Mouse (Mus musculus): Measurements from ENCODE around the gene Cd72.
A peak's percentile ranks its signal among the peaks of the same experiment; 100 is the strongest.
"Not testable (repeated sequence)": the region's sequence is repeated elsewhere in the genome, so short reads cannot be mapped to it uniquely, and the experiment has no call there.

Cd72 gene

DNA sequence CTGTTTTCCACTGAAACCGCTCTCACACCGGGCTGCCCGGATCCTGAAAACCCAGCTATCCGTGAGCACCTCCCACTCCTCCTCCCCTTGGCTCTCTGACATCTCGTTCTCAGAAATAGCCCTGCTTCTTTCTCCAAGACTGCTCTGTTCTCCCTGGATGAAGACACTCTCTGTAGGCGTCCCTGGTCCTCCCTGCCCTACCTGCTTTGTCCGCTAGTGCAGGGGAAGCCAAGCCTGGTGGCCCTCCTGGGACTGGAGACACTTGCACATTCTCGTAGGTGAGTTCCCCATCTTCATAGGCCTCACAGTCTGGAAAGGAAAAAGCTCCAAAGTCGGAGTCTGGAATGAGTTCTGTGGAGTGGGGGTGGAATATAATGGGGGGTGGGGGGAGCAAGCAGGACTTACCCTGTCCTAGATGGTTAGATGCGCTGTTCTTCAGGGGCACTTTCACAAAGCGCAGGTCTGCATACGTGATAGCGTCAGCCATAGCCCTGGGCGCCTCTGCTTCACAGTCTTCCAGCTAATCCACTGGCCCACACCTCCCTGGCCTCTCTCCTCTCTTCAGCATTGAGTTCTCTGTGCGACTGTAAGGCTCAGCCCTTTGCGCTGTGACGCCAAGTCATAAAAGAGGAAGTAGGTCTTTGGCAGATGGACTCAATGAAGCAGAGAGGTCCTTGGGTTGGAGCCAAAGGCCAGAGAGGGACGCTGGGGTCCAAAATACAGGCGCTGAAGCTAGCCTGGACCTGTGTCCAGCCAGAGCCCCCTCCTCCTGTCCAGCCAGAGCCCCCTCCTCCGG lies at the start of gene Cd72:
Gene Cd72 (minus strand): TSS at position 588 of the 796 bp plus-strand sequence.
- peak; percentile 36 for DNase-seq (ENCODE audit: low read depth, low spot score)

DNA sequence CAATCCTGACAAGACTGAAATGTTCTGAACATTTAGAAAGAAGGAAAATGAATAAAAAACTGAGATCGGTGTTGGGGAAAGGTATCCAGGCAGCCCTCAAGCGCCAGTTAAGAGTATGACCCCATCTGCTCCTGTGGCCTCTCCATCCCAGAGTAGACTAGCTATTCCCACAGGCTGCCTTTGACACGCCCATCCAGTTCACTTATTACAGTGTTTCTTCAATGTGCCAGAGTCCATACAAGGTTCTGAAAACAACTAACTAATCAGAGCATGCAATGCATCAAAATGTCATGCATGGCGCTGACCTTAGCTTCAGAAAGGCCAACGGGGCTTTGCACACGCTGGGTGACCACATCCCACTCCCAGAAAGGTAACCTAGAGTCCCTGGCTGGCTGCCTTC lies 49.1 kb upstream of the Cd72 start:
- no peak for DNase-seq (ENCODE audit: low read depth, low spot score)

DNA sequence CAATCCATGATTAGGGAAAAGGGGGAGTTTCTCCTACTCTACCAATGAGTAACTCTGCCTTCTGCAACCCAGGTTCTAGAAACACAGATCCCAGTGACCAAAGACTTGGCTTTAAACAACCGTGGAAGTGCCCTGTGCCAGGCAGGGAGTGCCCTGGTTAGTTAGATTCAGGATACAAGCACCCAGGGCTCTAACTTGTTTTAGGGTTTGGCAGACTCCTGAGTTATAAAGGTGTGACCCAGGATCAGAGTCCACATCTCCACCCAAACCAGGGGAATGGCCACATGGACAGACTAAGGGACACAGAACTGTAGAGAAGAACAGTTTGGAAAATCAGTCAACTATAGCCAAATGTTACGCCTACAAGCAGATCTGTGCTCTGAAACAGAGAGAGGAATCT lies 48.6 kb upstream of the Cd72 start:
- DNase-seq (ENCODE audit: low read depth, low spot score) = no peak

DNA sequence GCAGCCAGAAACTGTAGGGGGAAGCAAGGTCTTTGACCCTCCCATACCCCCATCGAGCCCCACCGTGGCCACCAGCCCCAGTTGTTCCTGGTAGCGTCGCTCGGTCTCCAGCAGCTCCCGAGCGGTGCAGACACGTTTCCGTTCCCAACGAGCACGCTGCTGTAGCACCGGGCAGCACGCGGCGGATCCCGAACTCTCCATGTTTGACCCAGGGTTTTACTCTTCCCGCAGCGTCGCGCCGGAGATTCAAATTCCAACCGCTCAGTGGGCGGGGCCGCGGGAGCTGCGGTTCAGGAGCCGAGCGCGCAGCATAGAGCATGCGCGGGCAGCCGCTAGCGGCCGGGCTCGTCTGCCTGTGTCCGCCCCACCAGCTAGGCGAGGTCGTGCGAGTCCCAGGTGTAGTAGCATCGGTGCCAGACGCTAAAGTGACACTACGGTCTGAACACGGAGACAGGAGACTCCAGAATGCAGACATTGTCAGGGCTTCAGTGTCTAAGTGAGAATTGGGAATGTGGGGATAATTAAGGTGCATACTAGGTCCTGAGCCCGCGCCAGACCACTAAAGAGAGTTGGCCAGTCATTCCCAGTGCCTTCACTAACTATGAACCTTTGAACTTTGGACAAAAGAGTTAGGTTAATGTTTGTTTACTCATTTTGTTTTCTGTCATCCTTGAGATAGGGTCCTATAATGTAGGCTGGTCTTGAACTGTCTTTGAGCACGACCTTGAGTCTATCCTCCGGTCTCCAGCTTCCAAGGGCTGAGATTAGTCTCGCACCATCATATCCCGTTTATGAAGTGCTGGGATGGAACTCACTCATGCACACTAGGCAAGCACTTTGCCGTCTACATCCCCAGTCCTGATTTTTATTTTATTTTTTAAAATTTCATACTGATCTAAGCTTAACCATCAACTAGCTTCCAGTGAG lies 45.2 kb upstream of the Cd72 start, which contains the start of gene Arhgef39:
Gene Arhgef39 (minus strand): TSS at position 289 of the 927 bp plus-strand sequence.
- DNase-seq (ENCODE audit: low read depth, low spot score) = peak; percentile 65

DNA sequence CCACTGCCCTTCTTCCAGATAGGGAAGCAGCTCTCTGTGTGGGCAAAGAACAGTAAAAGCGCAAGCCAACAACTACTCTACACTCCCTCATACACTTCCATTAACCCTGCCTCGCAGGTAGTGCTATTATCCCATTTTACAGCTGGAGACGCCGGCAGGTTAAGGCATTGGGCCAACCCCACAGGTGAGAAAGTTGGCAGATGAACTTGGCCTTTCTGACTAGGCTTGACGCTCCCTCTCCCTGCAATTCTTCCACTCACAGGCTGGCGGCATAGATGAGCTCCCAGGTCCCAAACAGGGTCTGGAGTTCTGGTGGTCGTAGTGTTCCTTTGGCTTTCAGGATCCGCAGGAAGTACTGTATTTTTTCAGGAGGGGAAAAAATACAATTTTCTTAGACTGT lies 44.6 kb upstream of the Cd72 start:
- DNase-seq (ENCODE audit: low read depth, low spot score) = no peak

DNA sequence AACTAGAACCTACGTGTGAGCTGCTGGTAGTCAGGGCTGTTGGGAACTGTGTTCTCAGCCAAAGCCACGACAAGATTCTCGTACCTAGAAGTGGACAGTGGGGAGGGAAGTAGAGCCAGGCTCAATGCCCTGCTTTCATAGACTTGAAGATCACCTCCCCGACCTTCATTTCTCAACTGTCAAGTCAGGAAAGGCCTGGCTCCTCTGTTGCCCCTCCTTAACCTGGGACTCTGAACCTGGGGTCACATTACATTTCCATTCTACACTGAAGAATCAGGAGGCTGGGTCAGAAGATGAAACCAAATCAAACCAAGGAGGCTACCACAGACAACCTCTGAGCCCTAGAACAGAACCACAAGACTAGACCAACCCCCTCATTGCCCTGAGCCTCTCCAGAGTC lies 43.5 kb upstream of the Cd72 start:
- DNase-seq (ENCODE audit: low read depth, low spot score) = no peak

DNA sequence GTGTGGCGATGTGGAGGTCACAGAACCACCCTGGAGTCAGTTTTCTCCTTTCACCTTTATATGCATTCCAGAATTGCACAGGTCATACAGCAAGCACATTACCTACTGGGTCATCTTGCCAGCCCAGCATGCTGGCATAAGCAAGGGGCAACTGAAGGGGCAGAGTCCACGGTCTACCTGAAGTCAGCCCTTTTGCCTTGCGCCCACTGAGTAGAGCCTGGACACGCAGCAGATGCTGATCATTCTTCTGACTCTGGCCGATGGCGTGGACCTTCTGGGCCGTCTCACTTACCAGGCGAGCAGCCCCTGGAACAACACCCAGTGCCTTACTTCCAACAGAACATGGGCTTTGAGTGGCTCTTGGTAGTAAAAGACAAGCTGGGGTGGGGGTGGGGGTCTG lies 43.0 kb upstream of the Cd72 start:
- no peak for DNase-seq (ENCODE audit: low read depth, low spot score)

DNA sequence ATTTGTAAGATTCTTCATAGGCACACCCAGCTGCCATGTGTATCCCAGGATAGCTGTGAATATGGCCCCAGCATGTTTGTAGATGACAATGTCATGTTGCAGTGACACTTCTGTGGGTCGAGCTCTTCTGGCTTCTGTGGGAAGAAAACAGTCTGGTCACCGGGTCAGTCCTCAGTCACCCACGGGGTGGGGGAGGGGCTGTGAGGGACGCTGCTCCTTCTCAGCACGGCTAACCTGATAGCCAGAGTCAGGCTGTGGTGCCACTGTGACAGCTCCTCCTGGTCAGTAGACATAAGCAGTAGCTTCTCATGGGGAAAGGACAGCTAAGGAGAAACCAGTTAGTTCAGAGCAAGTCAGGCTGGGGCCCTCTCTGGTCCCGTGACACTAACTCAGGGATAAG lies 42.2 kb upstream of the Cd72 start:
- no peak for DNase-seq (ENCODE audit: low read depth, low spot score)

DNA sequence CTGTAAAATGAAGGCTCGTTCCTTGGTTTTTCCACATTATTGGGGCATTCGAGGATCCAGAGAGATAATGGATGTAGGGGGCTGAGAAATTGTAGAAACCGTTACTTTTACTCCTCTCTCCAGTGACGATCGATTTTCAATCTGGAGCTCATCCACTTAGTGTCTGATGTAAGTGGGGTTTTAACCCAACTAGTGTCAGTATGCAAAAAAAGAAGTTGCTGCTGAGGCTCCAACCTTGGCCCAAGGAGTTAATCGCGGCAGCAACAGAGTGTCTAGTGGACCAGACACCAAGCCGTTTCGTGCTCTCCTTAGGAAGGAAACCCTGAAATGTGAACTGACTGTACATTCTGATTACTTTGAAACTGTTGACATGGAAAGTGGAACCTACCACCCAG lies 39.4 kb upstream of the Cd72 start:
- no peak for DNase-seq (ENCODE audit: low read depth, low spot score)

DNA sequence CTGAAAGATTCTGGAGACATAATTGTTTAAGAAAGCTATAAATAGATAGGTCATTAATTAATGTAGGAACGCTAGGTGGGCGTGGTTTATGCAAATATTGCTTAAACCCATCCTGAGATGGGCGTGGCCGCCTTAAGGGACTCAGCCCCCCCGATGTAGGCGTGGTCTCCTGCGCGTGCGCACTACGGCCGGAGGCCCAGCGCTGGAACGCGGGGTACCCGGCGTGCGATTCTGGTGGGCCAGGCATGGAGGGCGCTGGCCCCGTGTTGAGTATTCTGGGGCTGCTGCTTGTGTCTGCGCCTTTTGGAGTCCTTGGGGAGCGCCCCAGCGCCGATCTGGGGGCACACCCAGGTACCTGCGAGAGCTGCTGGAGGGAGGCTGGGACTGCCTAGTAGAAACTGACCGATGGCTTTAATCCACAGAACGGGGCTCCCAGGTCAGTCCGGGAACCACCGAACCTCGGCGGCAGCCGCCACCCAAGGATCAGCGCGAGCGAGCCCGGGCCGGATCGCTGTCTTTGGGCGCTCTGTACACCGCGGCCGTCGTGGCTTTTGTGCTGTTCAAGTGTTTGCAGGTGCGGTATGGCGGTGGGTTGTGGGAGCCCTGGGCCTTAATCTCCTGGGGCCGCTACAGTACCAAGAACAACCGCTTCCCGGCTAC lies 38.9 kb upstream of the Cd72 start:
- DNase-seq (ENCODE audit: low read depth, low spot score) = peak; percentile 97

DNA sequence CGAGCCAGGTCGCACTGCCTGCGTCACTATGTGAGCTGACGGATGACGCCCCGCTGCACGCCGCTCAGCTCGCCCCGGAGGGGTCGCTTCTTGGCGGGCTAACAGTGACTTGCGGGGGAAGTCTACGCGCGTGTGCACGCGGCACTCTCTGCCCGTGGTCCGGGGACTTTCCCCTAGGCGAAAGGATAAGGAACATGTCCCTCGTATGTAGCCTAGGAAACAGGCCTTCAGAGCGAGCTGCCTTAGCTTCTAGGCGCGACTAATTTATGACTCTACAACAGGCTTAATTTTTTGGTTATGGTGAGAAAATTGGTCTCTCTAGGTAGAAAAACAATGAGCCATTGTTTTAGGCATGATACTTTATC lies 38.4 kb upstream of the Cd72 start, which contains the start of gene Ccdc107:
Gene Ccdc107 (plus strand): TSS at position 80 of the 365 bp plus-strand sequence.
- peak; percentile 99 for DNase-seq (ENCODE audit: low read depth, low spot score)

DNA sequence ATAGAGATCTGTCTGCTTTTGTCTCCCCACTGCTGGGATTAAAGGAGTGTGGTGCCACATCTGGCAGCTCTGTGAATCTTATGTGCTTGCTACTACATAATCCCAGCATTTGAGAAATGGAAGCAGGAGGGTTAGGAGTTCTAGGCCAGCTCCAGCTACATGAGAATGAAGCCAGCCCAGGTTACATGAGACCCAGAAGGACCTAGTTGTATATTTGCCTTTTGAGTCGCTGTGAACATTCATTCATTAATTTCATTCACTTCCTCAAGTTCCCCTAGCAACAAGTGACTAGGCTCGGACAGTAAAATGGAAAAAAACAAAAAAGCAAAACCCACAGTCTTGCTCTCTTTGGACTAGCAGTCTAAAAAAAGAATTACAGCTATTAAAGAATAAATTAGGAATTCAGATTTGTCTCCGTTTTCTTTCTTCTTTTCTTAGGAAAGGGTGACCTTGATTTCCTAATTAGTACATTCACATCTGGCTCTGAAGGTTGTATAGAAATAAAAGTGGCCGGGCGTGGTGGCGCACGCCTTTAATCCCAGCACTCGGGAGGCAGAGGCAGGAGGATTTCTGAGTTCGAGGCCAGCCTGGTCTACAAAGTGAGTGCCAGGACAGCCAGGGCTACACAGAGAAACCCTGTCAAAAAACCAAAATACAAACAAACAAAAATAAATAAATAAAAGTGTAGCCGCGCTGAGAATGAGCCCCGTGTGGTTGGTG lies 37.8 kb upstream of the Cd72 start:
- DNase-seq (ENCODE audit: low read depth, low spot score) = no peak

DNA sequence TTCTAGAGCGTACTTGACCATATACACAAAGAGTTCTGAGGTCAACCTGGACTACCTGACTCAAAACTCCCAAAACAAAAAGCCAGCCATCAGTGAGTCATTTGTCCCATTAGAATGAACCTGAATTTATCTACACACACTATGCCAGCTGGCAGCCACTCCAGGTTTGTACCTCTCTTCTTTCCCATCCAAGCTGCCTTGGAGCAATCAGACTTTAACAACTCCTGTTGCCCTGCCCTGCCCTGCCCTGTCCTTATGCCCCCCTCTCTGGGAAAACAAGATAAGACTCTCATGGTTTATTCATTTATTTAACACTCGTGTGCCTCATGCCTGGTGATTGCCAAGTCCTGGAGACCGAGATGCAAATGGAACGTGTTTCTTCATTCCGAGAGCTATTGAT lies 36.4 kb upstream of the Cd72 start:
- DNase-seq (ENCODE audit: low read depth, low spot score) = no peak

DNA sequence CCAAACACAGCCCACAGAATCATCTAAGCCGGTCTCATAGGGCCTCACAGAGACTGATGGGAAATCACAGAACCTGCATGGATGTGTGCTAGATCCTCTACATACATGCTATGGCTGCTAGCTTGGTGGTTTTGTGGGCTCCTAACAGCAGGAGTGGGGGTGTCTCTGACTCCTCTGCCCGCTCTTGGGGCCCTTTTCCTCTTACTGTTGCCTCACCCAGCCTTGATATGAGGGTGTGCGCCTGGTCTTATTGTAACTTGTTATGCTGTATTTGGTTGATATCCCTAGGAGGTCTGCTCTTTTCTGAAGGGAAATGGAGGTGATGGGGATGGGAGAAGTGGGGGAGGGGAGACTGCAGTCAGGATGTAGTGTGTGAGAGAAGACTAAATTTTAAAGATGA lies 35.2 kb upstream of the Cd72 start:
- no peak for DNase-seq (ENCODE audit: low read depth, low spot score)

DNA sequence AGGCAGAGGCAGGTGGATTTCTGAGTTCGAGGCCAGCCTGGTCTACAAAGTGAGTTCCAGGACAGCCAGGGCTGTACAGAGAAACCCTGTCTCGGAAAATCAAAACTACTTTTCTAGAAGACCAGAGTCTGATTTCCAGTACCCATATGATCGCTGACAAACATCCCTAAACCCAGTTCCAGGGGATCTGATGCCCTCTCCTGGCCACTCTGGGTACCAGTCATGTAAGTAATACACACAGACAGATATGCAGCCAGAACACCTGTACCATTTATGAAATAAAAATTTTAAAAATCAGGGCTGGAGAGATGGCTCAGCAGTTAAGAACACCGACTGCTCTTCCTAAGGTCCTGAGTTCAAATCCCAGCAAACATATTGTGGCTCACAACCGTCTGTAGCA lies 31.2 kb upstream of the Cd72 start:
- not testable (repeated sequence) for DNase-seq (ENCODE audit: low read depth, low spot score)

DNA sequence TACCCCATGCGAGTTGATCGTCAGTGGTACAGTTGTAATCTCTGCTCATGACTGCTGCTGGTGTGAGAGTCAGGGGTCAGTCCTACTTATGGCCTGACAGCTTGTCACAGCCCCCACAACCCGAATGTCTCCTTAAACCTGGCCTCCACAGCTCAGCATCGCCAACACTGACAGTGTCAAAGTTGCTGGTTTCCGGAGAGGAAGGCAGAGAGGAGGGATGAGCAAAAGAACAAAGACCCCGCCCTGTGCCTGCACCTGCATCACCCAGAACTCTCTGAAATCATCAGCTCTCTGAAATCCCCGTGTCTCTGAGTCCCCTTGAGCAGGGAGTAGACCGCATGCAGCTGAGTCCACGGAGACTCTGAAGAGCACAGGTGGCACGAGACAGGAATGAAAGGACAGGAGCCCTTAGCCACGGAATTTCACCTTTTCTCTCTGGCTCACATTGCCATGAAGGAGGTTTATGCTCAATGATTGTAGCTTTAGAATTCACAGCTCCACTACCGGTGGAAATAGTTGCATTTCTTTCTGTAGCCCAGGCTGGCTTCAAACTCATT lies 29.2 kb upstream of the Cd72 start, which contains the start of gene Sit1:
Gene Sit1 (minus strand): TSS at position 200 of the 557 bp plus-strand sequence.
- no peak for DNase-seq (ENCODE audit: low read depth, low spot score)

DNA sequence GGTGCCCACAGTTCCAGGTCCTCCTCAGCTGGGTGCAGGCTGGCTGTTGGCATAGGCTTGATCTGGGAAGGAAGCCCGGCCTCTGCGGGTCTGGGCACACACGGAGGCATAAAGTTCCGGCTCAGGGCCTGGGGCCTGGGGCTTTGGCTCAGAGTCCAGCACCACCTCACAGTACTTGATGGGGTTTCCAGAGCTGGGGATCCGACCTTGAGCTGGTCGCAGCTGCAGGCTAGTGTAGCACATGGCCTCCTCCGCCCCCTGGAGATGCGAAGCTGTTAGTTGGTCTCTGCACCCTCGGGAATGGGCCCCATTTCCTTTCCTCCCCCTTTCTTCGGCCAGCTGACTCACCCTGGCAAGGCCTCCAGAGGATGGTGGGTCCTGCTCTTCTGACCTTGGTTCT lies 28.2 kb upstream of the Cd72 start:
- no peak for DNase-seq (ENCODE audit: low read depth, low spot score)

DNA sequence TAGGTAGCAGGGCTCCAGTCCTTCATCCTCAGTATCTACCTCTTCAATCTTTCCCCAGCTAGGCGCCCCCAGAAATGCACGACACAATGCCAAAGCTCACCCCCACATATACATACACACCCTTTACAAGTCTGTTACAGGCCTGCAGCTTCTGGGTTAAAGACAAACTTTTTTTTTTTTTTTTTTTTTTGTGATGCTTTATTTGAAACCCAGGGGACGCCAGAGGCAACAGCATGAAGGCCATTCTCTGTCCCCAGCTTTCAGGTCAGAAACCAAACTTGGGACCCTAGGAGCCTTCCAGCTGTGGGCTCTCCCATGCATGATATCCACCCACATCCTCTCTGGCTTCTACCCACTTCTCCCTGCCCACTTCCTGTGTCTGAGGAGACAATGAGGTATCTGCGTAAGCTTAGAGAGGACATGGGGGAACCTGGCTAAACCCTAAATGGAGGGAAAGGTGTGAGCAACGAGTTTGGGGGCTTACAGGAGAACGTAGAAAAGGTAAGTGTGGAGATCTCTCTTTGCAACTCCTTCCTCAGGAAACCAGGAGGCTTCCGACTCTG lies 27.5 kb upstream of the Cd72 start:
- no peak for DNase-seq (ENCODE audit: low read depth, low spot score)

DNA sequence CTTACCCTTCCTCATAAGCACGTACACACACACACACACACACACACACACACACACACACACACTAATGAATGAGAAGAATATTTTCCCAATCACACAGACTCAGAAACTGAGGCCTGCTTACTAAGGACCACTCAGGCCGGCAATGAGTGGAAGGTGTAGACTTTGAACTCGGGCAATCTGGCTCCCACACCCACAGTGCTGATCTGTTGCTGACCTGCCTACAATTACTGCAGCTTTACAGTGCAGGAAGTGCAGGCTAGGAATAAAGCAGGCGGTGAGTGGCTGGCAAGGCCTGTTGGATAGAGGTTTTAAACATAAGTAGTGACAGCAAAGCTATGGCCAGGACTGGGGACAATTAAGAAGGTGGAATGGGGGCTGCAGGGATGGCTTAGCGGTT lies 26.6 kb upstream of the Cd72 start:
- no peak for DNase-seq (ENCODE audit: low read depth, low spot score)

DNA sequence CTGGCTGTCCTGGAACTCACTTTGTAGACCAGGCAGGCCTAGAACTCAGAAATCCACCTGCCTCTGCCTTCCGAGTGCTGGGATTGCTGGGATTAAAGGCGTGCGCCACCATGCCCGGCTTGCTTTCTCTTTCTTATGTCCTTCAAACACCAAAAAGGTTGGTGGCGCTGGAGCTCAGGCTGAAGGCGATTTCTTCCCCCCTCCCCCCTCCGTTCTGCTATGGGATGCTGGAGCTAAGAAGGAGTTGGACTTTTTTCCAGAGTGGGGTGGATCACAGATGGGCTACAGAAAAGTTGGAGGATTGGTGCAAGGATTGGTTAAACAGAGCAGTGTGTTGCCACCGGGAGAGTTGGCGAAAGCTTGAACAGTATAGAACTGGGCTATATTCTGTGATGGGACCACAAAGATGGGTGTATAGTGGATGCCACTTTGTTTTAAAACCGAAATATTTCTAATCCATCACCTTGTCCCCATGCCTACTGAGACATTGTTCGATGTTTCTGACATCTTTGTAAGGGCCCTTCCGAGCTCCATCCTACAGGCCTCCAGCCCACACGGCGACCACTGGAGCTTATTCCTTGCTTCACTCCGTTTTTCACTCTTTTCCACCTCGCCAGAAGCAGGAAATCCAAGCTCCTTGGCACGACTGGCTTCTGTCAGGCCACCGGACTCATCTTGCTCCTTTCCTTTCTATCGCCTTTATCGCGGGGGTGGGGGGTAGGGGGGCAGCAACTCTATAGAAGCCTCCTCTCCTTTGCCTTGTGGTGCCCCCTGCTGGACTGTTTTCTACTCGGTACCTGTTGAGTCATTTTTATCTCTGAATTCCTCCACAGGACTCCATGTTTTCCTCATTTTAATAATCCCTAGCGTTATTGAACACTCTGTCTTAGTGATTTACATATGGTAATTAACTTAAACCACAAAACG lies 24.7 kb upstream of the Cd72 start:
- DNase-seq (ENCODE audit: low read depth, low spot score) = no peak
